Mouse (Mus musculus) right cerebral cortex, adult 2 months (tissue): ENCODE measurements at regions not wholly inside any gene's neighbourhood (a gene's known extent, or its start where the extent isn't known, plus 50 kb on each side); places are given as distances from the start of the nearest gene placed in this dataset.
A peak's percentile ranks its signal among the peaks of the same experiment; 100 is the strongest.

Experiments used
- DNase-seq, 2 experiments: peaks; one replicate each; pipeline ENCODE4 v3.0.0; 2021 to 2022; ENCODE audit warnings: low spot score in 2 of 2

- no peak for DNase-seq
These were observed 657.0 kb downstream of the Mecom start for GRCm38 (mm10) chr3:29890764-29891163.

DNA sequence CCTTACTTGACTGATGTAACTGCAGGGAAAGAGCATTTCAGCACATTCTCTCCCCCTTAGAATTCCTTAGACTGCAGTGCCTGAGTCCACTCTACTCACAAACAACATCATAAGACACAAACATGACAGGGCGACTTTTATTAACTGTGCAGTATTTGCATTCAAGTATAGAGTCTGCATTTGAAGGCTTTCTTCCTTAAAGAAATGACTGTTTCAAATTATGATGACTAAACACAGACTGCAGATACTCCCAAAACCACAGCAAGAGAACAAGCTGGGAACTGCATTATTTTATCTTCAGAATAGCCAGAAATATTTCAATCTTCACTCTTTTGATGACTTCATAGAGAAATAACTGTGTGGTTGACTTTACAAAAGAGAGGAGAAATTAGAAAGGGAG, 657.5 kb downstream of the Mecom start:
- no peak for DNase-seq

GRCm38 (mm10) chr3:29889638-29890037, 658.2 kb downstream of the Mecom start:
- DNase-seq: no peak

- no peak for DNase-seq
These were observed 667.8 kb downstream of the Mecom start for GRCm38 (mm10) chr3:29879966-29880365.

GRCm38 (mm10) chr3:29875768-29876167, 672.0 kb downstream of the Mecom start:
- no peak for DNase-seq

- DNase-seq: no peak
These were observed 685.4 kb downstream of the Mecom start for GRCm38 (mm10) chr3:29862437-29862836.

DNA sequence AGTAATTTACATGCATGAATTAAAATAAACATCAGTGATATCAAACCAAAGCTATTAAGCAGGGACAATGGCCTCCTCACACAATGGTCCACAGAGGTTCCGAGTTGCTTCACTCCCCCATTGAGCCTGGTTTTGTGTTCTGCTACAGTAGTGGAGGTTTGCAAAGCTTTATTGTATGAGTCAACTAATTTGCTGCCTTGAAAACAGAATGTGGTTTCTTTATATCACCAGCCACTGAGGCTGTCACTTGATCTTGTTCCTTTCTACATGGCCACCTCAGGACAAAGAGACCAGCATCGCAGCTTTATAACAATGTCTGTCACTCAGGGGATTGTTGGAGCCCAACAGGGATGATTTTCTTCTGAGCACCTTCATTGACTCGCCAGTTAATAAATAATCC, 695.3 kb downstream of the Mecom start:
- DNase-seq: no peak

GRCm38 (mm10) chr3:29835432-29835831, 712.4 kb downstream of the Mecom start:
- no peak for DNase-seq

GRCm38 (mm10) chr3:29834884-29835283, 712.9 kb downstream of the Mecom start:
- no peak for DNase-seq

DNA sequence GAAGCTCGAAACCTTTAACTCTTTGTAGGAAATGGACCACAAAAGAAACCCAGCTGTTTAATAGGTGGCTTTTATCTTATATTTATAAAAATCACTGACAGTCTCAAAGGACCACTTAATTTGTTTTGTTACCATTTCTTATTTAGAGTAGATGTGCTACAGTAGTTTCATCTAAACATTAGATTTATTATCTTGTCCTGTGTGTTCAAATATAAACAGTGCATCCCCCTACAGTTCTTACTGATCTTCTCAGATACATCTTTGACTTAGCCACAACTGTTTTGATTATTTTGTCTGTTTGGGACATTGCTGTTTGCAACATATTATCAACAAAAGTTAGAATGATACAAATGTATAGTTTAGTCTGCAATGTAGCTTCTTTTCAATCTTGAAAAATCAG, 716.5 kb downstream of the Mecom start:
- no peak for DNase-seq

- no peak for DNase-seq
These were observed 725.0 kb downstream of the Mecom start for GRCm38 (mm10) chr3:29822622-29823370.

GRCm38 (mm10) chr3:29816964-29817363, 730.8 kb downstream of the Mecom start:
- DNase-seq: no peak

DNA sequence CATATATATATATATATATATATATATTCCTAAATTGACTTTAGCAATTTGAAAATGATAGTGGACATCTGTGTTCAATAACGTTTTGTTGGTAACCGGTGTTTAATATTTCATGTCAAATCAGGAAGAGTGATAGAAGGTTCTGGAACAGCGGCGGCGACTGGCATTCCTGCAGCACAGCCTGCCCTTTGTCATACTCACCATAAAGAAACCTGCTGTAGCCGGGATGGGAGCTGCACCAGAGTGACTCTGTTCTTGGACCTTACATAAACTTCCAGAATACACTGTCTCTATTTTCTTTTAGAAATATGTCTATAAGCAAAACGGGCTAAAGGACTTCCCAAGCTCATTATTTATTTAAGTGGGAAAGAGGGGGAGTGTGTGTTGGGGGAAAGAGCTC, 731.5 kb downstream of the Egfem1 start:
- no peak for DNase-seq

GRCm38 (mm10) chr3:29812480-29813240, 730.8 kb downstream of the Egfem1 start:
- DNase-seq: peak; percentile 4 to 22

GRCm38 (mm10) chr3:29806046-29806445, 724.2 kb downstream of the Egfem1 start:
- DNase-seq: no peak

DNA sequence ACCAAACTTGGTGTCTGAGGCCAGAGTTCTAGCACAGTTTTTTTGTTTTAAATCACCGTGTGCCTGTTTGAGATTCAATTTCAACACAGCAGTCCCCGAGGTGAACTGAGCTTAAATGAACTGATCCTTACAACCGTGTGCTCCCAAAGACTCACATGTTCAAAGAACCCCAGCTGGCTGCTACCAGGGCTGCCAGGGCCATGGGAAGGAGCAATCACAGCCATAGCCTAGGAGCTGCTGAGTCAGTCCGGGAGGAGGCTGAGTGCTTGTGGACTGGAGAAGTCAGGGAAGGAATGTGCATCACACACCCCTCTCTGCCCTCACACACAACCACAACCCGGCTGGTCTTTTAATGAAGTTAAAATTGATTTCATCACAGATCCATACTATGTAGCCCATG, 721.6 kb downstream of the Egfem1 start:
- DNase-seq: no peak

GRCm38 (mm10) chr3:29801081-29801480, 719.3 kb downstream of the Egfem1 start:
- DNase-seq: no peak

DNA sequence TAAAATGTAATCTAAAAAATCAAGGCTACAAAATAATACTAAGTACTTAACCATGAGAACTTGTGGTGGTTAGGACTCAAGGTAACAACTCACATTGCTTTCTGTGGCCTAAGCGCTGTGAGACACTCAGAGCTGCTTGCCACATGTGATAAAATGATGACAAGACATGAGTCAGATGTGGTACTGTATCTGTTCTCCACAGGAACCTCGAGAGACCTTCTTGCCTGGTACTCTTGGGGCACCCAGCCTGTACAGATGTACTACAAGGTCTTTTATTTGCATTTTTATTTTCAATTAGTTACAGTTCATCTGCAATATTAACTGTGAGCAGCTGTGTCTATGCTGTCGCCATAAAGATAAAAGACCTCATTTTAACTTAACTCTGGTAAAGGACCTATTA, 692.5 kb downstream of the Egfem1 start:
- DNase-seq: no peak

DNA sequence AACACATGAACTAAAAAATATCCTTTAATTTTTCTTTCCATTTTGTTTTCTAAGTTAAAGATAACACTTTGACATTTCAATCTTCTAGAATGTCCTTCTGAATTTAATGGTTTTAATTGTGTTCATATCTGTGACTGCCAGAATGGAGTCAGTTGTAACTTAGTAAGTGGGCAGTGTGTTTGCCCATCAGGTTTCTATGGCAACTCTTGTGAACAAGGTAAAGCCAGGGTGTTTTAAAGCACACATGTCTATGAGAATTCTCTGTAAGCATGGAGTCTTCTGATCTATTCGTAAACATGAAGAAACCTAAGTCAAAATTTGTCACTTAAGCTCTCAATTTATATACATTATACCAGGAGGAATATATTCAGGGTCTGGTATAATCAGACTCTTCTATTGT, 689.4 kb downstream of the Egfem1 start:
- DNase-seq: no peak

- no peak for DNase-seq
These were observed 686.8 kb downstream of the Egfem1 start for GRCm38 (mm10) chr3:29768592-29768991.

GRCm38 (mm10) chr3:29764021-29764420, 682.2 kb downstream of the Egfem1 start:
- no peak for DNase-seq

DNA sequence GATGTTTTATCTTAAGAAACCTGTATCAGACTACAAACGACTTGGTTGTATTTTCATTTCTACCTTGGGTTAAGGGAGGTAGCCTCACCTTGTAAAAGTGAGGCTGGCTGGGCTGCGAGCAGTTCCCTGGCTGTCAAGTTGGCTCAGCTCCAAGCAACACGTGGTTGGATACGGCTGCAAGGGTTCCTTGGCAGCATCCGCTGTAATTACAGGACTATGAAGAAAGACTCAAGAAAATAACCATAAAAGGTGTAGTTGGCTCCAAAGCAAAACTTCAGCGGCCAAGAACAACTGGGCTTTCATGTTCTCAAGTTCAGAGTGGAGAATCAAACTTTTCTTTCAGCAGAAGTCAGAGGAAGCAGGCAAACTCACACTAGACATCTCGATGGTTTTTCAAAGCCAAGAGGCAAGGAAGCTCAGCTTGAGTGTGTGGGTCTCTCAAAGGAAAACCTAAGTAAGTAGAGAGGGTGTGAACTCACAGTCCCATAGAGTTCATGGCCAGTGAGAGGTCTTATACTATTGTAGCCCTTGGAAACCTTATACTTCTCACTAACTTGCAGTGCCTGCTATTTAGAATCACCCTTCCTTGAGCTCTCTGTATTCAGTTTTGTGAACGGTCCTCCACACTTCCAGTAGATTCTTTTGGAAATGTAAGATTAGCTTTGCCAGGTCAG, 676.1 kb downstream of the Egfem1 start:
- no peak for DNase-seq
